Mouse (Mus musculus) forebrain, embryonic 12.5 days (tissue): ENCODE measurements at regions not wholly inside any gene's neighbourhood (a gene's known extent, or its start where the extent isn't known, plus 50 kb on each side); places are given as distances from the start of the nearest gene placed in this dataset.

Experiments used
- ATAC-seq: fragments of 200-750 bp; cut with Nextera tagmentation; 2 replicates; pipeline ENCODE4 v1.8.0; 2017; ENCODE audit warnings: moderate TSS enrichment; ENCODE audit not compliant: low FRiP score
- H3K27ac ChIP-seq: fragments of 300-500 bp; sonication (generic); 2 replicates; pipeline ENCODE4 v1.5.1; 2016; ENCODE audit warnings: mild to moderate bottlenecking
- H3K27me3 ChIP-seq: fragments of 300-500 bp; sonication (generic); 2 replicates; pipeline ENCODE4 v1.6.1; 2016; ENCODE audit warnings: mild to moderate bottlenecking
- H3K36me3 ChIP-seq: fragments of 300-500 bp; sonication (generic); replicated peaks from 2 replicates; pipeline ENCODE4 v1.6.1; 2016; ENCODE audit warnings: mild to moderate bottlenecking
- H3K4me1 ChIP-seq: fragments of 300-500 bp; sonication (generic); 2 replicates; pipeline ENCODE4 v1.6.1; 2016
- H3K4me2 ChIP-seq: fragments of 300-500 bp; sonication (generic); 2 replicates; pipeline ENCODE4 v1.6.1; 2016; ENCODE audit warnings: mild to moderate bottlenecking, moderate library complexity
- H3K4me3 ChIP-seq: fragments of 300-500 bp; sonication (generic); replicated peaks from 2 replicates; pipeline ENCODE4 v1.5.1; 2016; ENCODE audit warnings: mild to moderate bottlenecking
- H3K9ac ChIP-seq: fragments of 300-500 bp; sonication (generic); 2 replicates; pipeline ENCODE4 v1.6.1; 2016; ENCODE audit warnings: mild to moderate bottlenecking
- H3K9me3 ChIP-seq: fragments of 300-500 bp; sonication (generic); 2 replicates; pipeline ENCODE4 v1.6.1; 2016
- WGBS: fragments of 180-500 bp; shearing (Covaris S2); methylation state at CpG from one replicate; pipeline ENCODE4 v1.1.7; 2016; 5-methylcytosine and 5-hydroxymethylcytosine counted together

GRCm38 (mm10) chr13:110619010-110619409, 224.2 kb downstream of the Plk2 start:
- Histone ChIP-seq H3K36me3 (no peaks in the 10 kb centered on the region), H3K27ac (no peak overlapping the region), H3K4me1 (no peaks in the 10 kb centered on the region), H3K27me3 (no peaks in the 10 kb centered on the region), H3K4me3 (no peak overlapping the region), H3K9ac (no peak overlapping the region), H3K4me2 (no peak overlapping the region), H3K9me3 (no peaks in the 10 kb centered on the region)
- no peak for ATAC-seq
- 83% methylated on average over 6 of the region's 6 CpGs for WGBS

- H3K36me3 ChIP-seq = no peaks in the 10 kb centered on the region
- no peak overlapping the region for H3K27ac ChIP-seq
- peaks cover 12% of the 10 kb centered on the region for H3K4me1 ChIP-seq
- no peak for ATAC-seq
- no peak overlapping the region for H3K4me3 ChIP-seq
- H3K27me3 ChIP-seq = no peaks in the 10 kb centered on the region
- H3K4me2 ChIP-seq = no peak overlapping the region
- H3K9ac ChIP-seq = no peak overlapping the region
- WGBS = 64% methylated on average over 6 of the region's 6 CpGs
- H3K9me3 ChIP-seq = no peaks in the 10 kb centered on the region
Observed at GRCm38 (mm10) chr13:110627136-110627535, 232.3 kb downstream of the Plk2 start.

GRCm38 (mm10) chr13:110627732-110628131, 232.9 kb downstream of the Plk2 start:
- no peaks in the 10 kb centered on the region for H3K27me3 ChIP-seq
- H3K9ac ChIP-seq = no peak overlapping the region
- 57% methylated on average over 9 of the region's 9 CpGs for WGBS
- no peaks in the 10 kb centered on the region for H3K36me3 ChIP-seq
- no peak overlapping the region for H3K4me2 ChIP-seq
- no peaks in the 10 kb centered on the region for H3K9me3 ChIP-seq
- H3K4me1 ChIP-seq = peaks cover 12% of the 10 kb centered on the region
- peak; percentile 63; the same call in 1 of the 2 replicates for ATAC-seq
- no peak overlapping the region for H3K4me3 ChIP-seq
- no peak overlapping the region for H3K27ac ChIP-seq

DNA sequence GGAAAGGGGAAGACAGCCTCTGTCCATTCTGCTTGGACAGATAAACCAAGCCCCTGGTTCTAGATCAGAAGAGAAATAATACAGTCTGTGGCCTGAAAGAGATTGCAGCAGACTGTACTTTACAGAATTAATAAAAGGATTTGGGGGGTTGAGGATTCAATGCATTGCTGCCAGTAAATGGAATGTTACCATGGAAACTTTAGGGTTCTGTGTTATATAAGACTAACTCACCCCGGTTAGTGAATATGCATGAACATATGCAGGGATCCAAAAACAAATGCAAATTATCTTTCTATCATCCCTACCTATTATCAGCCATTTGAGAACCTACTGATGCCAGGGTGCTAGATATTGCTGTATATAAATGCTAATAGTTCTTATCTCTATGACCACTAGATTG, 233.4 kb downstream of the Plk2 start:
- WGBS = 50% methylated on average over 1 of the region's 1 CpGs
- no peak overlapping the region for H3K27ac ChIP-seq
- ATAC-seq = no peak

DNA sequence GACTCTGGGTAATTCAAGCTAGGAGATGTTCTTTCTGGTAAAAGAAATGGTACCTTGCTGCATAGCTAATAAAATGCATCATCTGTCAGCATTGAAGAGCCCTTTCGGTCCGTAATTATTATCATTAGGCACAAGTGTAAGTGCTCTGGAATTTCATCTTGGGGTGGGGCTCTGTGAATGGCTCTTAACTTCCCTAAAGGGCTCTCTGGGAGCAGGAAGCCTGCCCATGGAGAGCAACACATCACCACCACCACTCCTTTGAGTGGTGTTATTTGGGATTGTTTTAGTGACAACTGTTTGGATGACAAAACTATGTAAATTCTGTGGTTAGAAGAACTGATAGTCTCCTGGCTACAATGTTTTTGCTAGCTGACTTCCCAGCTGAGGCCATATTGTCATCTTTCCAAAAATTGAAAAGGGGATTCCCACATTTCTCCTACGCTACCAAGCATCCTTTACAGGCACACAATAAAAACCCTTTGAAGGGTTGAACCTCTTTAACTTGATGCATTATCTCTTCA, 238.5 kb downstream of the Plk2 start:
- Histone ChIP-seq H3K27me3 (no peaks in the 10 kb centered on the region), H3K9ac (no peak overlapping the region), H3K36me3 (no peaks in the 10 kb centered on the region), H3K9me3 (no peaks in the 10 kb centered on the region), H3K27ac (no peak overlapping the region), H3K4me1 (0 out of 2 replicates have a peak, but pooled peaks cover 2% of the 10 kb centered on the region), H3K4me2 (no peak overlapping the region), H3K4me3 (no peak overlapping the region)
- ATAC-seq = no peak
- 75% methylated on average over 3 of the region's 3 CpGs for WGBS

More for the DNA sequence above, 233.4 kb downstream of the Plk2 start:
- Histone ChIP-seq H3K4me2 (no peak overlapping the region), H3K27me3 (no peaks in the 10 kb centered on the region), H3K4me1 (peaks cover 12% of the 10 kb centered on the region), H3K9me3 (no peaks in the 10 kb centered on the region), H3K36me3 (no peaks in the 10 kb centered on the region), H3K4me3 (no peak overlapping the region), H3K9ac (no peak overlapping the region)

- Histone ChIP-seq H3K27me3 (no peaks in the 10 kb centered on the region), H3K4me2 (no peak overlapping the region), H3K4me3 (no peak overlapping the region), H3K27ac (no peak overlapping the region), H3K4me1 (no peaks in the 10 kb centered on the region), H3K9ac (no peak overlapping the region), H3K36me3 (no peaks in the 10 kb centered on the region), H3K9me3 (no peaks in the 10 kb centered on the region)
- WGBS = 88% methylated on average over 1 of the region's 1 CpGs
- no peak for ATAC-seq
Observed at GRCm38 (mm10) chr13:110633899-110634298, 239.1 kb downstream of the Plk2 start.

- ATAC-seq = no peak
- WGBS = 81% methylated on average over 3 of the region's 3 CpGs
Observed at GRCm38 (mm10) chr13:110642792-110643191, 247.9 kb downstream of the Plk2 start.

DNA sequence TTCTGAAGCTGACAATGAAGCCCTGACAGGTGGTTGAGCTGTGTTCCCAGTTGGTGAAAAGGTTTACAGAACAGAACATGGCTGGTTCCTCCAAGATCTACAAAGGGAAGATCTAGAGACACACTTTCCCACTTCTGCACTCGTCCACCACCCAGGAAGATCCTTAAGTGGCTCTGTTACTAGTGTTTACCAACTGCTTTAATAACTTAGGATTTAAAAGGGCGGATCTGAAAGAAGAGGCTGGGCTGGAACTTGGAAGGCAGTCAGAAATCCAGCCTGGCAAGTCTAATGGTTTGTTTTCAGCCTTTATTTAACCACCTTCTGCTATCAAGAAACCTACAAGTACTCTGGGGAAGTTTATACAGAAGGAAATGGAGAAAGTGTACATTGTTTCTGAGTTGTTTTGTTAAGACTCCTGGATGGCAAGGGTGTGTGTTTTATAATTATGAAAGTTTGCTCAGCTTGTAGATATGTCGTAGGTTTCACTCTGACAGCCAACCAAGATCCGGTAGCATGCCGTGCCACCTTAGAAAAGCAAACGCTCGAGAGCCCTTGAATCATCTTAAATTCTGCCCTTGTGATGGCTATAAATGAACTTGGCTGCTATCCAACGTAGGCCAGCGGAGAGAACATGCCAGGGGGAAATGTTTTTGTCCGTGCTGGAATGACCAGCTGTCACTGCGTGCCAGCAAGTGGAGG, 248.5 kb downstream of the Plk2 start:
- WGBS = 38% methylated on average over 11 of the region's 11 CpGs
- Histone ChIP-seq H3K27me3 (no peaks in the 10 kb centered on the region), H3K27ac (no peak overlapping the region), H3K4me3 (no peak overlapping the region), H3K36me3 (no peaks in the 10 kb centered on the region), H3K4me2 (peak overlapping the region; percentile 27), H3K9ac (no peak overlapping the region), H3K9me3 (no peaks in the 10 kb centered on the region), H3K4me1 (peaks cover 12% of the 10 kb centered on the region)
- ATAC-seq = peak; percentile 71; the same call in 1 of the 2 replicates

More at GRCm38 (mm10) chr13:110642792-110643191, 247.9 kb downstream of the Plk2 start:
- no peaks in the 10 kb centered on the region for H3K27me3 ChIP-seq
- no peak overlapping the region for H3K4me3 ChIP-seq
- no peaks in the 10 kb centered on the region for H3K9me3 ChIP-seq
- H3K36me3 ChIP-seq = no peaks in the 10 kb centered on the region
- H3K9ac ChIP-seq = no peak overlapping the region
- H3K27ac ChIP-seq = no peak overlapping the region
- H3K4me1 ChIP-seq = peaks cover 12% of the 10 kb centered on the region
- H3K4me2 ChIP-seq = no peak overlapping the region

DNA sequence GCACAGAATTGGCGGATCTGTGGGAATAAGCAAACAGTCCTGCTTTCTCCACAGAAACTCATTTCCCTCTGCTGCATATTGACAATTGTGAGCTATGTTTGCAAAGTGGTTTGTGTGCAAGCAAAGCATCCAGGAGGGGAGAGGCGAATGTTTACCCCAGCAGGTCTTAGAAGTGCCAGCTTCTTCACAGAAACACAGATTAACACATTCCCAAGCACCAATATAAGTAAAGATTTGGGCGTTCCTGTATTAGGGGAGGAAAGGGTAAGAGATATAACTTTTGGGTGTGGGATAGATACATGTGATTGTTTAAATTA, 249.0 kb downstream of the Plk2 start:
- Histone ChIP-seq H3K4me2 (peak overlapping the region; percentile 27; the same call in 1 of the 2 replicates), H3K4me3 (no peak overlapping the region), H3K9me3 (no peaks in the 10 kb centered on the region), H3K27ac (no peak overlapping the region), H3K27me3 (no peaks in the 10 kb centered on the region), H3K9ac (no peak overlapping the region), H3K4me1 (peaks cover 12% of the 10 kb centered on the region), H3K36me3 (no peaks in the 10 kb centered on the region)
- 52% methylated on average over 3 of the region's 3 CpGs for WGBS
- no peak; the same call in 1 of the 2 replicates for ATAC-seq

GRCm38 (mm10) chr13:110649378-110649777, 254.5 kb downstream of the Plk2 start:
- H3K4me2 ChIP-seq = no peak overlapping the region
- no peaks in the 10 kb centered on the region for H3K36me3 ChIP-seq
- no peaks in the 10 kb centered on the region for H3K27me3 ChIP-seq
- H3K9me3 ChIP-seq = no peaks in the 10 kb centered on the region
- 69% methylated on average over 1 of the region's 1 CpGs for WGBS
- H3K4me1 ChIP-seq = peaks cover 8% of the 10 kb centered on the region; the same call in 1 of the 2 replicates
- ATAC-seq = no peak
- no peak overlapping the region for H3K9ac ChIP-seq
- no peak overlapping the region for H3K4me3 ChIP-seq
- no peak overlapping the region for H3K27ac ChIP-seq

GRCm38 (mm10) chr13:110649870-110650497, 255.1 kb downstream of the Plk2 start:
- Histone ChIP-seq H3K4me1 (peaks cover 8% of the 10 kb centered on the region; the same call in 1 of the 2 replicates), H3K27me3 (no peaks in the 10 kb centered on the region), H3K4me3 (no peak overlapping the region), H3K9ac (no peak overlapping the region), H3K4me2 (no peak overlapping the region), H3K27ac (0 out of 2 replicates have a peak overlapping the region, but pooled peaks have one; percentile 31), H3K9me3 (no peaks in the 10 kb centered on the region), H3K36me3 (no peaks in the 10 kb centered on the region)
- WGBS = 33% methylated on average over 2 of the region's 2 CpGs
- ATAC-seq = peak; percentile 76

GRCm38 (mm10) chr13:110652201-110652600, 257.4 kb downstream of the Plk2 start:
- peak; percentile 55 for ATAC-seq
- no peak overlapping the region for H3K9ac ChIP-seq
- no peak overlapping the region for H3K4me3 ChIP-seq
- H3K27me3 ChIP-seq = no peaks in the 10 kb centered on the region
- H3K4me2 ChIP-seq = no peak overlapping the region
- no peak overlapping the region for H3K27ac ChIP-seq
- no peaks in the 10 kb centered on the region for H3K36me3 ChIP-seq
- peaks cover 8% of the 10 kb centered on the region; the same call in 1 of the 2 replicates for H3K4me1 ChIP-seq
- 43% methylated on average over 7 of the region's 7 CpGs for WGBS
- no peaks in the 10 kb centered on the region for H3K9me3 ChIP-seq
